Mouse (Mus musculus): ENCODE data around the gene Zfpm1.
A peak's percentile ranks its signal among the peaks of the same experiment; 100 is the strongest.

Gene Zfpm1

DNA sequence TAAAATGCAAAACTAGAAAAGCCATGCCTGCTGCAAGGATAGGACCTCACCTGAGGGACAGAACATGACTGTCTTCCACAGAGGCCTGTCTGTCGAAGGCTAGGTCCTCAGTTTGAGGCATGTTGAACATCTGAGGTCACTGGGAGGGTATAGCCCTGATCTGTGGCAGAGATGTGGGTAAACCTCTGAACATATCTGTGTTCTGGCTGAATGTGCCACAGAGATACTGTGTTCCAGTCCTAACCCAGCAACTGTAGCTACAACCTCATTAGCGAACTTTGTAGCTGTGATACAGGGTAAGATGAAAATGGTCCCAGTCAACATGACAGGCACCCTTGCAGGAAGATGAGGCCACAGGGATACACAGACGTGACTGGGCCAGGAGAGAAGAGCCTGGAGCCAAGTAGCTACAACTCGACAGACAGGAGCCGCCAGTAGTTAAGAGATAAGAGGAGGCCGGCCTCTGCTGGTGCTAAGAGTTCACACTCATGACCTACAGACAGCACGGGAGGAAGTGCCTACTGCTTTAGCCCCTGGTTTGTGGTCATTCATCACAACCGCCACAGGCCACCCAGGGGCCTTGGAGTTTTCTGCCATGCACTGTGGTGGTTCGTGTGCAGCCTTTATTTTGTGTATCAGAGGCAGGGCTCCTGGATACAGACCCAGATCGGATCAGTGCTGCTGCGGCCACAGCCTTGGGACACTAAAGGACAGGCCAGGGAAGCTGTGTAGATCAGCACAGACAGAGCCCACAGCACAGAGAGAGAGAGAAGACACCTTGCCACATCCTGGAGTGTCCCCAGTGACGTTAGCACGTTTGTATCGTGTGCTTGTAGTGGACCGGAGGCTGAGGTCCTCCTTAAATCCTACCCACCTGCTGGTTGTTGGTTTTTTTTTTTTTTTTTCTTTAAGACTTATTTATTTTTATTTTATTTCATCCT lies 67.7 kb downstream of the Zfpm1 start:
- DNase-seq = no peak

- DNase-seq = no peak
Observed at GRCm38 (mm10) chr8:122350309-122351089, 68.6 kb downstream of the Zfpm1 start.

DNA sequence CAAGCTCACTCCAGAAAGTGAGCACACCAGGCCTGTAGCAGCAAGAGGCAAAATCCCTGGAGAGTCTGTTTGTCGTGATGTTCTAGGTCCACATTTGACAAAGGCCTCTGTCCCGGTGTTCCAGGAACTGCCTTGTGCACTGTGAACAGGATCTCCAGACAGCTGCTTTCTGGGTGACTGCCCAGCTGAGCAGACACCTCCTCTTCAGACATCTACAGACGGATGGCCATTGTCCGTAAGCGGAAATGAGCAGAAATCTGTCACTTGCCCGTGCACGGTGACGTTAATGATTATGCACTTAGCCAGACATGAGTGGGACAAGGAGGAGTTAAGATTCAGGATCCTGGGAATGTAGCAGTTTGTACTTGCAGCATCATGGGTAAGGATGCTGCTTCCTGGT lies 72.2 kb downstream of the Zfpm1 start:
- DNase-seq = no peak

GRCm38 (mm10) chr8:122355642-122356606 lies 74.0 kb downstream of the Zfpm1 start:
- DNase-seq = peak; percentile 88

- DNase-seq = no peak
Observed at GRCm38 (mm10) chr8:122357202-122357601, 75.3 kb downstream of the Zfpm1 start.

- no peak for DNase-seq
Observed at GRCm38 (mm10) chr8:122357641-122358040, 75.7 kb downstream of the Zfpm1 start.

DNA sequence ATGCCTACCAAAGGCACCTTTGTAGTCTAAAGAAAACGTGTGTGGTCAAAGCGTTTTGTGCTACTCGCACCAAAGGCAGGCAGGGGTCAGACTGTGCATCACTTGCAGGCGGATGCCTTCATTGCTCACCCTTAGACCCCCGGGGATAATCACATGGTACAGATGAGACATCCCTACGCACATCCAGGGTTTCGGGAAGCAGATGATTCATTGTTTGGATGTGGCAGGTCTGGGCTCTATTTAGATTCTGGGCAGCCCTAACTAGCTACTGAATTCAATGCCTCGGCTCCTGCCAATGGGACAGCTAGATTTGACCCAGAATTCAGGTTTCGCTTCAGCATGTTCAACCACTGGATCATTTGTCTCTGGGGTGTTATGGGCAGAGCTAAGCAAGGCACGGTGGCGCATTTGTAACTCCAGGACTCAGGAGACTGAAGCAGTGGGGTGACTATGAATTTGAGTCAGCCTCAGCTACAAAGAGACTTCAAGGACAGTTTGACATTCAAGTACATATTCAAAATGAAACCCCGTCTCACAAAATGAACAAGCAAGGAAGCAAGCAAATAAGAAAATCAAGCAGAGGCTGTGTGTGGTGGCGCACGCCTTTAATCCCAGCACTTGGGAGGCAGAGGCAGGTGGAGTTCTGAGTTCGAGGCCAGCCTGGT lies 77.3 kb downstream of the Zfpm1 start:
- no peak for DNase-seq

DNA sequence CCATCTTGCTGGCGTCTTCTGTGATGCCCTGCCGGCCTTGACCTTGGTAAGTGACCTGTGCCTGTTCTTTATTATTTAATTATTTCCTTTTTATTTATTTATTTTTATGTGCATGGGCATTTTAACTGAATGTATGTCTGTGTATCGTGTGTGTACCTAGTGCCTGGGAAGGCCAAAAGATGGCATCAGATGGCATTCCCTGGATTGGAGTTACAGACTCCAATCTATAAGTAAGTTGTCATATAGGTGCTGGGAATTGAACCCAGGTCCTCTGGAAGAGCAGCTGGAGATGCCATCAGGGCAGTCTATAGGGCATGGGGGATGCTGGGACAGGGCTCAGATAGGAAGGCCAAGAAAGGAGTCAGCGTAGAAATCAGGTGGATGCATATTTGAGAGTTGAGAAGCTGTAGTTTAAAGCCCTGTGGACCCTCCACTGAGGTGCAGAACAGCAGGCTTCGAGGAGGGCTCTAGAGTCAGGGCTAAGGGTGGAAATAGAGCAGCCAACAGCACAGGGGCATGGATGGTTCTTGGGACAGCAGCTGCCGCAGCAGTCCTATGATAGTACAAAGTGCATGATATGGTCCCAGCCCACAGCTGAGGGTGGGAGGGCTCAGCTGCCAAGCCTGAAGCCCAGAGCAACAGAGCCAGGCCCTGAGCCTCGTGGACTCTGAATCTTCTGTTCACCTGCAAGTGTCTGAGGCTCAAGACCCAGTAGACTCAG lies 78.9 kb downstream of the Zfpm1 start, which contains the start of gene Trhr2:
Gene Trhr2 (minus strand): TSS at position 51 of the 721 bp plus-strand sequence.
- no peak for DNase-seq

- no peak for DNase-seq
Observed at GRCm38 (mm10) chr8:122362271-122362670, 80.3 kb downstream of the Zfpm1 start.

- no peak for DNase-seq
Observed at GRCm38 (mm10) chr8:122362967-122363366, 81.0 kb downstream of the Zfpm1 start.

- no peak for DNase-seq
Observed at GRCm38 (mm10) chr8:122368494-122368893, 86.6 kb downstream of the Zfpm1 start.

DNA sequence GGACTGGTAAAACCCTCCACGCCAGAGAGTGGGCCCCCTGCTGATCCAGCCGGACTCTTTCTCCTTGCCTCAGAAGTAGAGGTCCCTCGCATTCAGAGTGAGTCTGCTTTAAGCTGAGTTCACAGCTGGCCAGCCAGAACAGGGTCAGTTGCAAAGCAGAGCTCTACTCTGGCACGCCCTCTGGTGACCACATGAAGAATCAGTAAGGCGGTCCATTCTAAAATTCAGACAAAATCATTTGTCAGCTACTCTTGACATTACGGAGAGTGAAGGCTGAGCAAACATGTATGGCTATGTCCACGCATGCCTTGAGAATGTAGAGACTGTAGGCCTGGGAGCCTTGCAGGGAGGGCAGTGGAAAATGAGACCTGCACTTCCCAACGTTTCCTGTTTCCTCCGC lies 87.7 kb downstream of the Zfpm1 start:
- peak; percentile 69 for DNase-seq

- DNase-seq = no peak
Observed at GRCm38 (mm10) chr8:122371706-122372105, 89.8 kb downstream of the Zfpm1 start.

DNA sequence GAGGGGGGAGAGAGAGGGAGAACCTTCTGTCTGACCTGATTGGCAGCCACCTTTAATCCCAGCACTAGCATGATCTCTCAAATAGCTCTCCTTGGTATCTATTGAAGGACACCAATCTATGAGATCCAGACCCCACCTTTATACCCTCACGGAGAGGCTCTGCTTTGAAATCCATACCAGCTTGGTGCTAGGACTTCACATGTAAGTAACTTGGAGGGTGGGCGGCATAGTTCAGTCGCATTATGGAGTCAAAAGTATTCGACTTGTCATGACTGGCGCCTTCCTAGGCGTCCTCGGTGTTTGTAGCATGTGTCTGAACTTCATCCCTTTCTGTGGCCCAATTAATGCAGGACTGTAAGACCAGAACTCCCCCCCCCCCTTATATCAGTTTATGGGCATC lies 93.4 kb downstream of the Zfpm1 start:
- no peak for DNase-seq

- no peak for DNase-seq
Observed at GRCm38 (mm10) chr8:122375751-122376364, 93.9 kb downstream of the Zfpm1 start.

- peak; percentile 100 for DNase-seq
Observed at GRCm38 (mm10) chr8:122376365-122377231, 94.7 kb downstream of the Zfpm1 start, which contains the start of gene Zc3h18. Gene Zc3h18, plus strand, starts transcription at chr8:122376609.

GRCm38 (mm10) chr8:122383039-122383438 lies 101.1 kb downstream of the Zfpm1 start:
- no peak for DNase-seq
